Mouse (Mus musculus): ENCODE data around the gene Kcne3.

DNA sequence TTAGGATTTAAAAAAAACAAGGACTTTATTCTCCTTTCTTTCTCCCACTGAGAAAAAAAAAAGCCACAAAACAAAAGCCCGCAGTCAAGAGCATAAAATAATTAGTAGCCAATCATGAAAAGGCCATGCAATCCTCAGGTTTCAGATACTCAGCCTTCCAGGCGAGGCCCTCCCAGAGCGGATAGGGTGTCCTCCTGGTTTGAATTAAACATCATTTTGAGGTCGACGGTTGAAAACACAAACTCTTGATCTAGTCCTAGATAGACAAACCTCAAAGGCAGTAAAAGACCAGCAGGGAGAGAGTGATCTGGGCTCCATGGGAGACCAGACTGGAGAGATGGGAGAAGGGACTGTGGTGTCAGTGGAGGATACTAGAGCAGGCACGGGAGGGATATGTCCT is 28.6 kb downstream of the Kcne3 start:
- no peak for TF ChIP-seq CTCF (conservative IDR thresholded peaks at IDR 0.05; ENCODE audit: low read length)
- no peak for TF ChIP-seq POU5F1 (IDR thresholded peaks at IDR 0.05; ENCODE audit: borderline replicate concordance, low read length)
- TF ChIP-seq NANOG (IDR thresholded peaks at IDR 0.05; ENCODE audit: borderline replicate concordance, low read length), result no peak

All from E14TG2a.4 (cell line).